Mouse (Mus musculus) activated CD4-positive, CD25-positive, alpha-beta regulatory T cell, adult 4 months (primary cell): Measurements from ENCODE around the gene 9330161L09Rik. TPM values are rescaled to one million over a fixed set of nuclear protein-coding genes. Genes with fewer than 3 reads are reported as not detected.
A peak's percentile ranks its signal among the peaks of the same experiment; 100 is the strongest.

Experiments
- ATAC-seq: one replicate; pipeline ENCODE4 v1.8.0; 2017
- polyA plus RNA-seq, 2 experiments: library from polyadenylated mRNA; unstranded; fragments of 100-300 nt; shearing (Covaris generic); gene quantifications; one replicate each; pipeline ENCODE4 v1.2.1; 2017

The 9330161L09Rik gene
- polyA plus RNA-seq, 2 experiments from 2014 or later, result 1.1 TPM; not detected in 1

- ATAC-seq, result peak; percentile 98
Observed at GRCm38 (mm10) chr12:103388505-103389347, 18.9 kb downstream of the 9330161L09Rik start, which contains the start of gene Otub2. Gene Otub2 (plus strand): TSS chr12:103388682.

- ATAC-seq, result no peak
Observed at GRCm38 (mm10) chr12:103380226-103380625, 27.4 kb downstream of the 9330161L09Rik start.

- no peak for ATAC-seq
Observed at GRCm38 (mm10) chr12:103376774-103377173, 30.8 kb downstream of the 9330161L09Rik start.

GRCm38 (mm10) chr12:103376124-103376523 lies 31.5 kb downstream of the 9330161L09Rik start:
- ATAC-seq, result no peak

- ATAC-seq, result no peak
Observed at GRCm38 (mm10) chr12:103373530-103374236, 33.9 kb downstream of the 9330161L09Rik start.

GRCm38 (mm10) chr12:103371711-103372110 lies 35.9 kb downstream of the 9330161L09Rik start:
- ATAC-seq, result peak; percentile 68

- no peak for ATAC-seq
Observed at GRCm38 (mm10) chr12:103370861-103371260, 36.8 kb downstream of the 9330161L09Rik start.

GRCm38 (mm10) chr12:103368777-103369176 lies 38.8 kb downstream of the 9330161L09Rik start:
- no peak for ATAC-seq

- no peak for ATAC-seq
Observed at GRCm38 (mm10) chr12:103368326-103368669, 39.3 kb downstream of the 9330161L09Rik start.

- peak; percentile 60 for ATAC-seq
Observed at GRCm38 (mm10) chr12:103367620-103368325, 39.8 kb downstream of the 9330161L09Rik start.

- ATAC-seq, result no peak
Observed at GRCm38 (mm10) chr12:103367171-103367570, 40.4 kb downstream of the 9330161L09Rik start.

GRCm38 (mm10) chr12:103362336-103362735 lies 45.3 kb downstream of the 9330161L09Rik start:
- ATAC-seq, result no peak

GRCm38 (mm10) chr12:103361539-103362307 lies 45.9 kb downstream of the 9330161L09Rik start:
- ATAC-seq, result no peak

- no peak for ATAC-seq
Observed at GRCm38 (mm10) chr12:103360812-103361211, 46.8 kb downstream of the 9330161L09Rik start.

GRCm38 (mm10) chr12:103358951-103359801 lies 48.4 kb downstream of the 9330161L09Rik start:
- no peak for ATAC-seq

GRCm38 (mm10) chr12:103358216-103358615 lies 49.4 kb downstream of the 9330161L09Rik start:
- ATAC-seq, result no peak

Other genes starting within 250 kb of the 9330161L09Rik start
- not detected for gene Prima1, start 165.7 kb downstream of the 9330161L09Rik start, polyA plus RNA-seq
- gene Fam181a, start 96.8 kb downstream of the 9330161L09Rik start, polyA plus RNA-seq, result not detected
- gene Asb2, start 51.8 kb downstream of the 9330161L09Rik start, polyA plus RNA-seq, result 10 to 100 TPM; 14.2 to 37.7 TPM
- 1 to 10 TPM; 1.7 TPM for gene Otub2, start 19.1 kb downstream of the 9330161L09Rik start, polyA plus RNA-seq
- gene Ddx24, start 18.0 kb upstream of the 9330161L09Rik start, polyA plus RNA-seq, result 100 to 1,000 TPM; 193 to 282 TPM
- 100 to 1,000 TPM; 252 to 334 TPM for gene Ifi27, start 26.4 kb upstream of the 9330161L09Rik start, polyA plus RNA-seq
- 1,000 to 10,000 TPM; 1,686 to 1,965 TPM for gene Ifi27l2a, start 35.9 kb upstream of the 9330161L09Rik start, polyA plus RNA-seq
- gene Ifi27l2b, start 49.4 kb upstream of the 9330161L09Rik start, polyA plus RNA-seq, result not detected
- under 1 TPM in 1 of 2 experiments, not detected in 1; 0.17 TPM for gene Ppp4r4, start 124.5 kb upstream of the 9330161L09Rik start, polyA plus RNA-seq
- gene Serpina10, start 223.6 kb upstream of the 9330161L09Rik start, polyA plus RNA-seq, result not detected
- not detected for gene Serpina6, start 249.4 kb upstream of the 9330161L09Rik start, polyA plus RNA-seq